Mouse (Mus musculus) thymus, postnatal 0 days (tissue): Measurements from ENCODE around the gene BC030867. TPM values are rescaled to one million over a fixed set of nuclear protein-coding genes. Genes with fewer than 3 reads are reported as not detected.
A peak's percentile ranks its signal among the peaks of the same experiment; 100 is the strongest.

ENCODE experiments used
- DNase-seq: peaks from one replicate; pipeline ENCODE4 v3.0.0-alpha.2; 2015; ENCODE audit warnings: low spot score
- polyA plus RNA-seq: library from polyadenylated mRNA; unstranded; fragments of >200 nt; fragmentation: Nextera tagmentation; extraction: Ambion mirVana; gene quantifications from 2 replicates; pipeline ENCODE4 v1.2.1, GENCODE M21; 2015

Gene BC030867
- 8.6 and 11.4 TPM in 2 replicates for polyA plus RNA-seq

GRCm38 (mm10) chr11:102248630-102249230 lies at the start of gene BC030867:
TSS of gene BC030867 (plus strand) at chr11:102248882.
- DNase-seq, result peak; percentile 97

DNA sequence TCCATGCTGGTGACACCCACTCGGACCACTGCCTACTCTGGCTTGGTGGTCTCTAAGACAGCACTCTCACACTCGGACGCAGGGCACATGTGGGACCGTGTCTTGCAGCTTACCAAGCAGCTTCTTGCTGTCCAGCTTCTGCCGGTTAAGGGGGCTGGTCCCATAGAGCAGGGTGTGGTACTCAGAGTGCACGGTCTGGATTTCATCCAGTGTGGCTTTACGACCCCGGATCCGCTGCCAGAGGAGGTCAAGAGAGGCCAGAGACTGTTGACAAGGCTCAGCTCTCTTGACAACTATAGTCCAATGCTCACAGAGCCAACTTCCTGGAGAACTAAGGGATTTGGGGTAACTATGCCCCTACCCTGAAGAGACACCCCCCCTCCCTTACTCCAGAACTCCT lies 48.8 kb upstream of the BC030867 start:
- DNase-seq, result no peak

GRCm38 (mm10) chr11:102201408-102201821 lies 47.3 kb upstream of the BC030867 start:
- DNase-seq, result no peak

DNA sequence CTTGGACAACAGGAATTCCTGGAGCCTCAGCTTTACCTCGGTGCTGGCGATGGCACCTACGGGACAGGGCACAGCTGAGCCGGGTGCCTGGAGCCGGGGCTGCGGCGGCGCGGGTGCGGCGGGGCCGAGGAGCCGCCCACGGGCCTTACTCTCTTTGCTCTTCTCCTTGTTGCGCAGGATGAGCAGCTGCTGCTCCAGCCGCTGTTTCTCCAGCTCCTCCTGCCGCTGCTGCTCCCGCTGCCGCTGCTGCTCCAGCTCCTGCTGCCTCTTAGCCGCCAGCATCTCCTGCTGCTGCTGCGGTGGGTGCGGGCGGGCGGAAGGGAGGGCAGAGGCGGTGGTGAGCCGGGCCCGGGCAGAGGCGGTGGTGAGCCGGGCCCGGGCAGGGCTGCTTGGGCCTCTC lies 42.2 kb upstream of the BC030867 start:
- no peak for DNase-seq

- no peak for DNase-seq
These were observed 40.6 kb upstream of the BC030867 start for GRCm38 (mm10) chr11:102207825-102208777.

DNA sequence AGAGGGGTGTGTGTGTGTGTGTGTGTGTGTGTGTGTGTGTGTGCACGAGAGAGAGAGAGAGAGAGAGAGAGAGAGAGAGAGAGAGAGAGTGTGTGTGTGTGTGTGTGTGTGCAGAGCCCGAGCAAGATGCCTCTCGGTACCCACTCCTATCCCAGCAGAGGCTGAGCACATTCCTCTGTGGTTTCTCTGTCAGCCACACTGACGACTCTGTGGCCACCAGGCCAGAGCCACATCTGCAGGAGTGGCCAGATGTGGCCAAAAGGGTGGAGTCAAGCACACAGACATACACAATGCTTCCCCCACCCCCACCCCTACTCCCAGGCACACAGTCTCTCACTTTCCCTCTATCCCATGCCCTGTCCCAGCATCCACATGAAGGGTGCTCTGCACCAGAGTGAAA lies 39.8 kb upstream of the BC030867 start:
- no peak for DNase-seq

- DNase-seq, result peak; percentile 53
These were observed 38.9 kb upstream of the BC030867 start for GRCm38 (mm10) chr11:102209742-102210141.

- no peak for DNase-seq
These were observed 38.5 kb upstream of the BC030867 start for GRCm38 (mm10) chr11:102210185-102210584.

DNA sequence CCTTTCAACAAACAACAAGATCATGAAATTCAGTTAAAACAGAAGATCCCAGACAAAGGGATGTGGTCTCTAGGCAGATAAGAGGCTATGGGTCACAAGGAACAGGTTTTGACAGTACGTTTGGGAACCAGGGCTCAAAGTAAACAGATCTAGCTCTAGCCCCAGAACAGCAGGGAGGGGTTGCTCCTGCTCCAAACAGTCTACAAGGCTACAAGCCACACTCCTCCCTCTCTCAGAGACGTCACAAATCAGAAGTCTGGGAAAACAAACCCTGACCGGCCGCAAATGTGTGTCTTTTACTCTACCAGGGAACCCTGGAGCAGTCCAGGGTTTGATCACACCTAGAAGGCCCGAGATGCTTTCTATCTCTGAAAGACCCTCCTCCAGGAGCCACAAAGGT lies 37.7 kb upstream of the BC030867 start:
- no peak for DNase-seq

- DNase-seq, result no peak
These were observed 36.7 kb upstream of the BC030867 start for GRCm38 (mm10) chr11:102211936-102212341.

DNA sequence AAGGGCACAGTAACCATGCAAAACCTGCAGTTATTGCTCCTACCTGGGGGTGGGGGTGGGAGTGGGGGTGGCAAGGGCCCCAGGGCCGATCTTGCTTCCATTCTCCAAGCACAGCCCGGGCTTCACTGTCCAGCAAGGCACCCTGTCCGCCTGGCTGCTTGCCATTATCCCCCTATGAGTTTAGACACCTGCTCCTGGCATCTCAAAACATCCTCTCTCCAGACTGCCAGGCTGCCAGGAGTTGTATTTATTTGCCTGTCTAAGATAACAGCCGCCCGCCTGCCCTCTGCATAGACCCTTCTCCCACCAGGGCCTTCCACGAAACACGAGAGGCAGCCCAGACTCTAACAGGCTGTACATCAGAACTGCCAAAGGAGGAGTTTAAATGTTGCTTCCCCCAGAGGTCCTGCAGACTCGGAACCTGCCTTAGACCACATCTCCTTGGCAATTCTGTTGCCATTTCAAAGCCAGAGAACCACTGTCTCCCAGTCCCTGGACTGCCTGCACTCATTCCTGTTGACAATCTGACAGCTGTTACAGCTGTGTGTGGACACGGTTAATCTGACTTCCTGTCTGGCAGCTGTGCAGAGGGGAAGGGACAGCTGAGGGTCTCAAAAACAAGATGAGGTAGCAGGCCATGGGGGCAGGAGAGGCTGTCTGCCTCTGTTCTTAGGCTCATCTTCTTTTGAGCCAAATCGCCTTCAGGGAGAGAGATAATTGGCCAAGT lies 34.1 kb upstream of the BC030867 start:
- no peak for DNase-seq

DNA sequence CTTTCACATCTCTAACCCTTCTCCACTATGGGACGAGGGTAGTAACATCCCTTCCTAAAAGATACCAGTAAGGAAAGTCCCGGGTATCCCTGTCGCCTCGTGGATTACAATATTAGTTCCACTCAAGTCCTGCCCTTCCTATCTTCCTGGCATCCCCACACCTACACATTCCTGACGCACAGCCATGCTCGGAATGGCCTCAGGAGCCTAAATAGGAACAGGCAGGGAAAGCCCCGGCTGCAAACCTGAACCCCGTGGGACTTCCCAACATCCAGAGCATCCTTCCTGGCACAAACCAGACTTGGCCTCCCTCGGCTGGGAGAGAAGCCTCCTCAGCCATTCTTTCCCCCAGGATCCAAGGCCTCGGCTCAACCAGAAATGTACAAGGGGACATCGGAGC lies 33.2 kb upstream of the BC030867 start:
- DNase-seq, result no peak

DNA sequence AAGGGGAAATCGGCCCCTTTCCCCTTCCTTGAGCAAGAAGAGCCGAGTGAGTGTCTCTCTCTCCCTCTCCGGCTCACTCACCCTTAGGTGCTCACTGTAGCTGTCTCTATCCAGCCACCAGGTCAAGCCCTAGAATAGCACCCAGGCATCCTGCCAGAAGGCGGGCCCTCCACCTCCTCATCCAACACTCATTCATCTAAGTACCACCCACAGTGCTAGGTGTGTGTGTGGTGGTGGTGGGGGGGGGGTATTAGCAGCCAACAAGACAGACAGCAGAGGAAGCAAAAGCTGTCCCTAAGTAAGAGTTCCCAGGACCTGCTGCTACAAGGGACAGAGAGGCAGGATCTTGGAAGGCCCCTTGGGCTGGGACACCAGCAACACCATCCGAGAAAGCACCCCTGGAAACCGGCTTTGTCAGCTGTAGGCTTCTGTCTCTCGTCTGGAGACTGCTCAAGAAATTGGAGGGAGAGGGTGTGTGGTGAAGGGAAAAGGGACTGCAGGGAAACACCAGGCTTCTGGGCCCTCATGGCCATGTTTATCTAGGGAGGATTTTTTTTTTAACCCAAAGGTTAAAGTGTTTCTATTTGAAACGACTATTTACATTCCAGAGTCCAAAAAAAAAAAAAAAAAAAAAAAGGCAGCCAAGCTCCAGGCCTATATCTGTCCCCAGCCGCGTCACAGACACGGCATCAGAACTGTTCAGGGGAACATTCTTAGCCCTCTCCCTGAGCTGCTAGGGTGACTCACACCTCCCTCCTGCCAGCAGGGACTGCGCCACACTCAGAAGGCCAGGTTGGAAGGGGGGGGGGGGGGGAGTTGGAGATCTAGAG lies 32.4 kb upstream of the BC030867 start:
- no peak for DNase-seq

DNA sequence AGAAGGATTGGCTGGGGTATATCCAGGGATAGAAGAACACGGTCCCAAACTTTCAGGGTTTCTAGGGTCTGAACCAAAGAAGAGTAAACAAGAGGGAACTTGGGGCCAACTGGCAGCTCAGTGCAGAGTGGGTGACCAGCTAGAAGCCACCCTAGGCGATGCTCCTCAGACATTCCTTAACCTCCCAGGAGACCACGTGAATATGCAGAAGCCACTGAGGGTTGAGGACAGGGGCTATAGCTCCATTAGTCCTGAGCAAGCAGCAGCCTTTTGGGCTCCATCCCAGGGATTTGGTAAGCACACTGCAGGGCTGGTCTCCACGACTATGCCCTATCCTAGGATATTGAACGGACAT lies 31.8 kb upstream of the BC030867 start:
- no peak for DNase-seq

DNA sequence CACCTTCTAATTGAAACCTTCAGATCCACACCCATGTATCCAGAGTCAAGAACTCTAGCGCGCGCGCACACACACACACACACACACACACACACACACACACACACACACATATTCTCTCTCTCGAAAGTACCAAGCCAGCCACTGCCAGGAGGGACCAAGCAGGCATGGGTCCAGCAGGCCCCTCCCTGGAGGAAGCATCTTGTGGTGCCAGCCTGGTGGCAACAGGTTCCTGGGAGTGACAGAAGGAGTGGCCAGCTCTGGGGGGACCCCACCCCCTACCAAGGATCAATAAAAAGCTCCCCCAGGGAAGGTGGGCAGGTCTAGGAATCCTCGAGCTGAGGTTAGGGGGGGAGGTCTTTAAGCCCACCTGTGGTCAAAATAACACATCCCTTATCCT lies 31.3 kb upstream of the BC030867 start:
- no peak for DNase-seq

- DNase-seq, result no peak
These were observed 30.7 kb upstream of the BC030867 start for GRCm38 (mm10) chr11:102217876-102218430.

DNA sequence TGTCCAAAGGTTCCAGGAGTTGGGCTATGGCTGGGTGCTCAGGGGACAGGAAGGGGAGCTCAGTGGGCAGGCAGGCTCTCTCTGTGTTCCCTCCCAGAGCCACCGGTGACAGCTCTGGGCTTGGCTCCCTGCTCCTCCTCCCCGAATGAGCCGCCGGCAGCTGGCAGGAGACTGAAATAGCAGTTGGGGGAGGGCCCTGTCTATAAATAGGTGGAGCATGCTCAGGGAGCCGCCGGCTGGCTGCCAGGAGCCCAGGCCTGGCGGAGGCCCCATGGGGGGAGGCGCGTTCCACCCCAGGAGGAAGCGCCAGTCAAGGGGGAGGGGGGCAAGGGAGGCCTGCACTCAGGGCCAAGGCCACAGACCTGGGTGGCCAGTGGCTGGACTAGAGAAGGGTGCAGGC lies 29.9 kb upstream of the BC030867 start:
- DNase-seq, result peak; percentile 93

- DNase-seq, result no peak
These were observed 29.3 kb upstream of the BC030867 start for GRCm38 (mm10) chr11:102219247-102219993.

GRCm38 (mm10) chr11:102219994-102220346 lies 28.7 kb upstream of the BC030867 start:
- DNase-seq, result no peak

- DNase-seq, result no peak
These were observed 28.2 kb upstream of the BC030867 start for GRCm38 (mm10) chr11:102220451-102220850.
